Mouse (Mus musculus): ENCODE measurements around the gene Gnai2. TPM values are rescaled to one million over a fixed set of nuclear protein-coding genes. Genes with fewer than 3 reads are reported as not detected.

Gene Gnai2
- polyA plus RNA-seq, 1 experiment from 2014 or later = 262 TPM

DNA sequence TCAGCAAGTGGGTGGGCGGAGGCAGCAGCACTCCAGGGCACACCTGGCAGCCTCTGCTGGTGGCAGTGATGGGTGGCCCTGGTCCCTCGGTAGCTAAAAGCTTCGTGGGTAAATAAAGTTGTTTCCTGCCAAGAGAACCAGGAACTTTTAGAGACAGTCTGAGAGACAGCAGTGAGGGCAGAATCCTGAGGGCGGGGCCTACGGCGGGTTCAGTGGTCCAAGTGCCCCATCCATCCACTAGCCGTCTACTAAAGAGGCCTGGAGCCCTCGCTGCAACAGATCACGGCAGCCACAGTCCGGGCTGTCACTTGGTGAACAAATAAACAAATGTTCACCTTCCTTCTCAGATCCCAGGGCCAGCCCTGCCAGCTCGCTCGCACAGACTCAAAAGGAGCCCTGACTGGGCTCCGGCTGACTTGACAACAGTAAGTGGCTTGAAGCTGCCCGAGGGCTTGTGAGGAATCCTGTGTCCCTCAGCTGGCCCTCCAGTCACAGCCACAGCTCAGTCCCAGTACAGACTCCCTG is 5.2 kb downstream of the Gnai2 start:
- Histone ChIP-seq H3K4me1 (peaks cover 97% of the 10 kb centered on the region), H3K4me2 (peak overlapping the region; percentile 44), H3K36me3 (no peaks in the 10 kb centered on the region), H3K27ac (replicated peaks) (peak overlapping the region; percentile 89), H3K9me3 (replicated peaks) (no peaks in the 10 kb centered on the region), H3K27me3 (replicated peaks) (no peaks in the 10 kb centered on the region), H3K9ac (replicated peaks) (peak overlapping the region; percentile 34; the same call in 1 of the 2 replicates), H3K4me3 (replicated peaks) (peak overlapping the region; percentile 10; the same call in 1 of the 2 replicates)
- ATAC-seq (ENCODE audit: low FRiP score) = peak; percentile 6; the same call in 1 of the 2 replicates
- WGBS = 9% methylated on average over 14 of the region's 14 CpGs

DNA sequence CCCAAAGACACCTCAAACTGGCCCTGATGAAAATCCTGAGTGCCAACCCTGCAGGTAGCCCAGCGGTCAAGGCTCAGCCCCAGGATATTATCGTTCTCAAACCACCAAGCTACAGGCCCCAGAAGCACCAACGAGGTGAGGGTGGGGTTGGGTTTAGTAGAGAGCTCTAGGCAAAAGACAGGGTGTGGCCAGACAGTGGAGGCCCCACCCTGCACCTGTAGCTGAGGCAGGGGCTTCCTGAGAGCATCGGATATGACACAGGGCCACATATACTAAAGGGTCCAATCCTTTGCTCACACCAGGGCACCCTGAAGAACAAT is 5.8 kb downstream of the Gnai2 start:
- Histone ChIP-seq H3K4me2 (peak overlapping the region; percentile 44), H3K4me1 (peaks cover 99% of the 10 kb centered on the region), H3K27me3 (replicated peaks) (no peaks in the 10 kb centered on the region), H3K9ac (replicated peaks) (peak overlapping the region; percentile 34), H3K4me3 (replicated peaks) (0 out of 2 replicates have a peak overlapping the region, but pooled peaks have one; percentile 4), H3K36me3 (no peaks in the 10 kb centered on the region), H3K9me3 (replicated peaks) (no peaks in the 10 kb centered on the region), H3K27ac (replicated peaks) (peak overlapping the region; percentile 89)
- WGBS = 23% methylated on average over 4 of the region's 4 CpGs
- no peak for ATAC-seq (ENCODE audit: low FRiP score)

- Histone ChIP-seq H3K36me3 (no peaks in the 10 kb centered on the region), H3K4me3 (replicated peaks) (0 out of 2 replicates have a peak overlapping the region, but pooled peaks have one; percentile 4)
- WGBS = 35% methylated on average over 14 of the region's 15 CpGs
Observed at GRCm38 (mm10) chr9:107628721-107629410, 6.3 kb downstream of the Gnai2 start.

DNA sequence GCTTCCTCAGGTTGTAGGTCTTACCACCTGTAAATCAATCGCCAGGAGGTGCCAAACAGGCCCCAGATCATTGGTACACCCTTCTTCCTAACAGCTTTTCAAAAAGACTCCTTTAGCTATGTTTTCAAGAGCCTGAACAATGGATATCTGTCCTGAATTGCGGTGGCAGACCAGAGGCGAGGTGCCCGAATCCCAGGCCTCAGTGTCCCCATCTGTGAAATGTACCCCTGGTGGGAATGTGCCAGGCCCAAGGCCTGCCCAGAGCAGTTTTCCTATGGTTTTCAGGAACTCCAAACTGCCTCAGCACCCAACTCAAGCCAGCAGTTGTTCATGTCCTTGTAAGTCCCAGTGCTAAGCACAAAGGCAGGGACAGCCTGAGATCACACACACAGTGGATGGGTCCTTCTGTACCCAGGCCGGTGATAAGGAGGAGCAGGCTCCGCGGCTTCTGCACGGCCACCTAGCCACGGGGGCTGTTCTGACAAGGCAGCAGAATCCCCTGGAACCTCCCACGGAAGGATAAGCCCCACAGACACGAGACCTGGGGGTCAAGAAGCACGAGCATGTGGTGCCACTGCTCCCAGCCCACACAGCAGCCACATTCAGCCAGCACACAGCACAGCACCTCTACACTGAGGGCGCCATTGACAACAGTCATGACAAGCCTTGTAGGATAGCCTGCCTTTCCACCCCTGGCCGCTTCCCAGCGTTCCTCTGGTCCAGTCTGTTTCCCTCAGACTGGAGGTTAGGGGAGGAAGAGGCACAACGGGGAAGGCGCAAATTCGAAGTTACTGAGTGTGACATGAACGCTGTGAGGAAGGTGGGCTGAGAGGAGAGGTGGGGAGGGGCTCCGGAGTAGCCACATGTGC is 7.5 kb downstream of the Gnai2 start:
- Histone ChIP-seq H3K27ac (replicated peaks) (peak overlapping the region; percentile 89), H3K4me3 (replicated peaks) (0 out of 2 replicates have a peak overlapping the region, but pooled peaks have one; percentile 2), H3K9me3 (replicated peaks) (no peaks in the 10 kb centered on the region), H3K9ac (replicated peaks) (peak overlapping the region; percentile 40), H3K4me2 (peak overlapping the region; percentile 44), H3K36me3 (peaks cover 1% of the 10 kb centered on the region), H3K4me1 (peaks cover 82% of the 10 kb centered on the region), H3K27me3 (replicated peaks) (no peaks in the 10 kb centered on the region)
- no peak for ATAC-seq (ENCODE audit: low FRiP score)
- WGBS = 19% methylated on average over 20 of the region's 20 CpGs

More at GRCm38 (mm10) chr9:107628721-107629410, 6.3 kb downstream of the Gnai2 start:
- Histone ChIP-seq H3K9me3 (replicated peaks) (no peaks in the 10 kb centered on the region), H3K4me2 (peak overlapping the region; percentile 44), H3K9ac (replicated peaks) (peak overlapping the region; percentile 40), H3K27ac (replicated peaks) (peak overlapping the region; percentile 89), H3K4me1 (peaks cover 94% of the 10 kb centered on the region), H3K27me3 (replicated peaks) (no peaks in the 10 kb centered on the region)
- ATAC-seq (ENCODE audit: low FRiP score) = no peak

DNA sequence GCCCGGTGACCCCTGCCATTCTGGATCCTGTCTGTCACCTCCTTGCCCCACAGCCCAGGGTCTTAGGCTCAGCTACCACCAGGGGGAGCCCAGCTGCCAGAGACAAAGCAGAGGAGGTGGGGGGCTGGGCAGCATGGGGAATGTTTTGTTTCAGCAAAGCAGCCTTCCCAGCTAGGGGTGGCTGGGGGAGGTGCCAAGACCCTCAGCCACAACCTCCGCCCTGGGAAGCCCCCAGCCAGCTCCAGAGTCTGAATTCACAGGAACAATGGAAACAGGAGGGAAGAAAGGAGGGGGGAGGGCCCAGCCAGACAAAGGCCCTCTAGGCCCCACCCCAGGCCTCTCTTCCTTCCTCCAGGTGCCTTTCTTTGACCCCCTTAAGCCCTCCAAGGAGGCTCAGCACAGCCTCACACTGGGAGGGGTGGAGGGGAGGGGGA is 8.3 kb downstream of the Gnai2 start:
- peaks cover 8% of the 10 kb centered on the region for H3K36me3 ChIP-seq
- peak overlapping the region; percentile 44 for H3K4me2 ChIP-seq
- H3K4me3 ChIP-seq (replicated peaks) = 0 out of 2 replicates have a peak overlapping the region, but pooled peaks have one; percentile 2
- H3K4me1 ChIP-seq = peaks cover 74% of the 10 kb centered on the region
- peak overlapping the region; percentile 89 for H3K27ac ChIP-seq (replicated peaks)
- H3K9ac ChIP-seq (replicated peaks) = peak overlapping the region; percentile 40
- H3K9me3 ChIP-seq (replicated peaks) = no peaks in the 10 kb centered on the region
- WGBS = 0% methylated on average over 2 of the region's 2 CpGs
- ATAC-seq (ENCODE audit: low FRiP score) = peak; percentile 47
- H3K27me3 ChIP-seq (replicated peaks) = no peaks in the 10 kb centered on the region

- 0 out of 2 replicates have a peak overlapping the region, but pooled peaks have one; percentile 11 for H3K9ac ChIP-seq (replicated peaks)
- H3K4me3 ChIP-seq (replicated peaks) = 0 out of 2 replicates have a peak overlapping the region, but pooled peaks have one; percentile 2
- no peaks in the 10 kb centered on the region for H3K27me3 ChIP-seq (replicated peaks)
- no peaks in the 10 kb centered on the region for H3K9me3 ChIP-seq (replicated peaks)
- WGBS = 29% methylated on average over 13 of the region's 15 CpGs
- peaks cover 8% of the 10 kb centered on the region for H3K36me3 ChIP-seq
- H3K4me1 ChIP-seq = peaks cover 68% of the 10 kb centered on the region
- H3K27ac ChIP-seq (replicated peaks) = peak overlapping the region; percentile 89
- peak; percentile 6; the same call in 1 of the 2 replicates for ATAC-seq (ENCODE audit: low FRiP score)
- H3K4me2 ChIP-seq = peak overlapping the region; percentile 44
Observed at GRCm38 (mm10) chr9:107626158-107626843, 8.9 kb downstream of the Gnai2 start.

DNA sequence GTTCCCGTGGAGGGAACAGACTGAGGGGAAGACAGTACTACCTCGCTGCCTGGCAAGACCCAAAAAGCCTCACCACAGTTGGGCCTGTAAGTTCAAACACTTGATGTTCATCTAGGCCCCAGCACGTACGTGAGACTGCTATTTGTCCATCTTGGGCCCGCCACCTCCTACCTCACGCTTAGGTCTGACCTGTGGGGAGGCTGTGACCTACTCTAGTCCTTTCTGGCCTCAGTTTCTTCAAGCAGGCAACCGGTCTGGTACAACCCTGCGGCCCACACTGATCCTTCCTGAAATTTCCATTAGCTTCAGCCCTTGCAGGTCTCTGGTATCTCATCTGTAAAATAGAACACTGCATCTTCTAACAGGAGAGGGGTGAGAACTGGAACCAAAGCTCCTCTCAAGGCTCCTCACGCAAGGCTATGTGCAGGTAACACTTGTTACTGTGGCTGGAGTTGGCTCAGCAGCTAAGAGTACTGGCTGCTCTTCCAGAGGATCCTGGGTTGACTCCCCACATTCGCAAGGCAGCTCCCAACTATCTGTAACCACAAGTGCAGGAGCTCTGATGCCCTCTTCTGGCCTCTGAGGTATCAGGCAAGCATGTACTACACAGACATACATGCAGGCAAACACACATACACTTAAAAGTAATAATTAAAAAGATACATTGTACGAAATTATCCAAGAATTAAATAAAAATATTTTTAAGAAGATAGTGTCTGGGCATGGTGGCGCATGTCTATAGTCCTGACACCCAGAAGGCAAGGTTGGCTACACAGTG is 9.6 kb downstream of the Gnai2 start:
- Histone ChIP-seq H3K9me3 (replicated peaks) (no peaks in the 10 kb centered on the region), H3K4me1 (peaks cover 65% of the 10 kb centered on the region), H3K4me3 (replicated peaks) (no peak overlapping the region), H3K36me3 (peaks cover 9% of the 10 kb centered on the region), H3K27me3 (replicated peaks) (no peaks in the 10 kb centered on the region), H3K9ac (replicated peaks) (no peak overlapping the region), H3K4me2 (peak overlapping the region; percentile 44; the same call in 1 of the 2 replicates), H3K27ac (replicated peaks) (peak overlapping the region; percentile 89)
- WGBS = 90% methylated on average over 12 of the region's 12 CpGs
- no peak for ATAC-seq (ENCODE audit: low FRiP score)

DNA sequence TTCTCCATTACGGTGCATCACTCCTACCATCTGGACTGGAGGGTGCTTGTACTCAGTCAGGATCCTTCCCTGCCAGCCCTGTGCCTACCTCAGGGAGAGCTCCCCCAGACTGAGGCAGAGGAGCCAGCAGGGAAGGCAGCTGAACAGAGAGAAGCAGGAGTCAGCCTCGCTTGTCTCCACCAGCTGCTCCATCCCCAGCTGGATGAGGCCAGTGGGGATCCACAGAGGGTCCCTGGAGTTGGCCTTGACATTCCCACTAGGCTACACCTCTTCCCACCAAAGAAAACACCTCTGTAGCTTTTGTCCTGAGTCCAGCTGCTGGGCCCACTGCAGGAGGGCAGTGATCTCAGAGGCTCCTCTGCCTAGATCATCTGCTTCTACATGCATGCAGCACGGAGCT is 10.2 kb downstream of the Gnai2 start:
- no peak overlapping the region for H3K4me3 ChIP-seq (replicated peaks)
- no peak overlapping the region for H3K9ac ChIP-seq (replicated peaks)
- peak overlapping the region; percentile 89 for H3K27ac ChIP-seq (replicated peaks)
- no peak for ATAC-seq (ENCODE audit: low FRiP score)
- no peaks in the 10 kb centered on the region for H3K27me3 ChIP-seq (replicated peaks)
- peaks cover 15% of the 10 kb centered on the region for H3K36me3 ChIP-seq
- H3K4me1 ChIP-seq = peaks cover 63% of the 10 kb centered on the region
- H3K9me3 ChIP-seq (replicated peaks) = no peaks in the 10 kb centered on the region
- WGBS = 78% methylated on average over 3 of the region's 3 CpGs
- no peak overlapping the region for H3K4me2 ChIP-seq

DNA sequence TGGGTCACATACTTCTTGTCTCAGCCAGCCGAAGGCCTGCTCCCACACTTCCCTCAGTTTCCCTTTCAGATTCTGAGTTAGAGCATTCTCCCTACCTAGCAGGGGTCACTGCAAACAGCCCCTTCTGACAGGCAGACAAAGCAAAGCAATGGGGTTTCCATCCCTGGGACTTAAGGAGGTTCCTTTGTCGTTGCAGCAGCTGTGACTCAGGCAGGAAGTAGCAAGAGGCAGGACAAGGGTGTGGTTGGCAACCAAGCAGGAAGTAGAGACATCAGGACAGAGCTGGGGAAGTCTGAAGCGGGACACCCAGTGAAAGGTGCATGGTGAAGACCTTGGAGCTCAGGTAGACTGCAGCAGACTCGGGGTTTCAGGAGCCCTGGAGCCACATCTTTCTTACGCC is 10.6 kb downstream of the Gnai2 start:
- Histone ChIP-seq H3K4me1 (peaks cover 63% of the 10 kb centered on the region), H3K9ac (replicated peaks) (no peak overlapping the region), H3K4me2 (no peak overlapping the region), H3K27ac (replicated peaks) (peak overlapping the region; percentile 89), H3K4me3 (replicated peaks) (no peak overlapping the region), H3K27me3 (replicated peaks) (no peaks in the 10 kb centered on the region), H3K36me3 (peaks cover 19% of the 10 kb centered on the region), H3K9me3 (replicated peaks) (no peaks in the 10 kb centered on the region)
- 70% methylated on average over 5 of the region's 5 CpGs for WGBS
- no peak for ATAC-seq (ENCODE audit: low FRiP score)

GRCm38 (mm10) chr9:107620954-107621353 is 14.2 kb downstream of the Gnai2 start:
- Histone ChIP-seq H3K27me3 (replicated peaks) (no peaks in the 10 kb centered on the region), H3K4me2 (no peak overlapping the region), H3K27ac (replicated peaks) (peak overlapping the region; percentile 19), H3K36me3 (peaks cover 50% of the 10 kb centered on the region), H3K9ac (replicated peaks) (no peak overlapping the region), H3K9me3 (replicated peaks) (no peaks in the 10 kb centered on the region), H3K4me1 (peaks cover 44% of the 10 kb centered on the region), H3K4me3 (replicated peaks) (no peak overlapping the region)
- no peak for ATAC-seq (ENCODE audit: low FRiP score)
